Mouse (Mus musculus): ENCODE measurements around the gene Thbs2.

Thbs2 gene

GRCm38 (mm10) chr17:14697096-14697495 is 3.1 kb upstream of the Thbs2 start:
- in situ Hi-C loops (cut with MboI, MseI) = no loop called here

DNA sequence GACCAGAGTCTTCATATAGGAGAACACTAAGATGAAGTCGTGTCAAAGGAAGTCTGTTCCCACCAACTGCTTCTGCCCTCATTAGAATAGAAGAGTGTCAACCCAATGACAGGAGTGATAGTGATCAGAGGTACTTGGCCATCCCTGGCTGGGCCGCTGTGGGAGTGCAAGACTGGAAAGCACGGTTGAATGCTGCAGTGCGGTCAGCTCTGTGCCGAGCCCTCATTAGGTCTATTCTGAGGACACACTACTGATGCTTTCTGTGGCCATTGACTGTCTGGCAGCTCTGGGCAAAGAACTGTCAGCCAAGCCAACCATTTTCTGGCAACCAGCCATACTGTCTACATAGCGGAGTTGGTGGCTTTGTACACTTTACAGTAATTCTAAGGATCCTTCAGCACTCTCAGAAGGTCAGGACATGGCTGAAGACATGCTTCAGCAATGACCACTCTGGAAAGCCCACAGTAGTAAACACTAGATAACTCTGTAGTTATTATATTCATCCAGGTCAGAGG is 2.3 kb upstream of the Thbs2 start:
- in situ Hi-C loops (cut with MboI, MseI) = no loop called here

DNA sequence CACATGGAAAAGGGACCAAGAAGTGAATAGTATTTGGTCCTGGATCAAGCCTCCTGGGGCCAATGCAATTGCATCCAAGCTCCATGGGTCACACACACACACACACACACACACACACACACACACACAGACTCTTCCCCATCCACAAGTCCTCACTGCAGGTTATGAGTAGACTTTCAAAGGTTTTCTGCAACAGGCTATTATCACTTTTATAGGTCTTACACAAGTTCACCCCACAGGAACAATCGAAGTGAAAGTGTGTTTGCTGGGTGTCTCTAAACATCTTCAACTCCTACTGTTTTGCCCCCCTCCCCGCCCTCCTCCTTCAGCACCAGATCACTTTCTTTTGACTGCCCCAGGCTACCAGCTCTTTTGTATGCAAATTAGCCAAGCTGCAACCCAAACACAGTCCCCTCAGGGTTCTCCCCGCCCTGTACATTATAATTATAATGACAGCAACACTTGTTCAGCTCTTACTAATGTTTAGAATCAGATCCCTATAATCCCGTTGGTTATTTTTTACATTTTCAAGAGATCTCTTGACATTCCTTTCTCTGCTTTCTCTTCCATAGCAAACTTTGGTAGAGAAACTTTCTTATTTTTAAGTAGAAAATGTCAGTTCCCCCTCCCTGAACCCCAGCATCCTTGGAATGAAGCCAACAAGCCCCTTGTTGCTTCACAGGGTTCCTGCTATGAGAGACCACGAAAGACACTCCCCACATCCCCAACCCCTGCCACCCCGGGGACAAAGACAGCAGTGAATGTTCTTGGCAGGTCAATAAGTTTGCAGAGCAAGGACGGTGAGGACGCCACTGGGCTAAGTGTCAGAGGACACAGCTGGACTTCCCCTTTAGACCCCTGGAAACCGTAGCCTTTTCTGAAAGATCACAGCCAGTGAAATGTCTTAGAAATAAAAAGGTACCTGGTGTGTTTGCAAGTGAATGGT is 714 bp downstream of the Thbs2 start:
- in situ Hi-C loops (cut with MboI, MseI) = no loop called here

- in situ Hi-C loops (cut with MboI, MseI) = no loop called here
Measured at GRCm38 (mm10) chr17:14691901-14692300, 2.1 kb downstream of the Thbs2 start.

DNA sequence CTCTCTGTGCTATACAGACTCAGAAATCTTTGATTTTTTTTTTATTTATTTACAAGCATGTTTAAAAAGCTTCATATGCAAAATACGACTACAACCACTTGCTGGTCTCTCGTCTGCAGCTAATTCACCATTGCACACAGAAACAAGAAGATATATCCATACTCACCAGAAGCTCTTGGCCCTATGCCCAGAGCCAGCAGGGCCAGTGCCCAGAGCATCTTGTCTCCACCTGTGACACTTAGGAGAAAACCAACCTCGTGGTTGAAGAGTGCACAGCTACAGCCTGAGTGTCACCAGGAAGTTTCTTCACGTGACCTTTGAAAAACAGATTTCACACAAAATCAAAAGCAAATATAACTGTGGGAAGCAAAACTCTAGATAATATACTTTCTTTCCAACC is 2.8 kb downstream of the Thbs2 start:
- in situ Hi-C loops (cut with MboI, MseI) = no loop called here

DNA sequence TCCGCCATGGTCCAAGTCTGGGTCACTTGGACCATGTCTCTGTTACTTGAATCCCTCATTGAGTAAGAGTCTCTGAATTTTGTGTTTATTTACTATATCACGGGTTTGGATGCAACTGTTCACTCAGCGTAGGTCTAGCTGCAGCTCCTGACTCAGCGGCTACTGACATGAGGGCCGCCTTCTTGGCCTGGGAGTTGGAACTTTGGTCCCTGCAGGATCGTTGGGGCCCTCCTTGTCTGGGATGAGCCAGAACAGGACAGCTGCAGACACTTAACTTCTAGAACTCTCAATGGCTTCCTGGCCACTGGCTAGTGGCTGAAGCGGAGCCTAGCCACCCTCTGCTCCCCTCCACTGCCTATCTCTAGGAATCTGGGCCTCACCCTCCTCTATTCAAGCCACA is 11.2 kb downstream of the Thbs2 start:
- in situ Hi-C loops (cut with MboI, MseI) = no loop called here

- in situ Hi-C loops (cut with MboI, MseI) = no loop called here
Measured at GRCm38 (mm10) chr17:14681047-14681446, 13.0 kb downstream of the Thbs2 start.

DNA sequence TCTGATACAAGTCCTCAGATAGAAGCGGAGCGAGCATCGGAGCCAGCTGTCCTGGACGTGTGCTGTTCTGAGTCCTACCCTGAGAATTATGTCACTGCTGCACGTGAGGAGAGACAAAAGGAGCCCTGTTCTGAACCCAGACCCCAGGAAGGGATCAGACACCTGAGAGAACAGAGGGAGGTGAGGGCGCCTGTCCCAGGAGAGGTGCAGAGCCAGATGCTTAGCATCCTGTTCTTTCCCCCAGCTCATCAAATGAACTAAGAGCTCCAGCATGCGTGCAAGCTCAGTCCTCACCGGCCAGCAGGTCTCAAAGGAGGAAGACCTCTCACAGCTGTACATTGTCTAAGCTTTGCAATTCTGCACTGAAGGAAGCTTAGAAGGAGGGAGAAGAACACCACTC is 16.8 kb downstream of the Thbs2 start:
- in situ Hi-C loops (cut with MboI, MseI) = no loop called here

- in situ Hi-C loops (cut with MboI, MseI) = no loop called here
Measured at GRCm38 (mm10) chr17:14675517-14675916, 18.5 kb downstream of the Thbs2 start.

DNA sequence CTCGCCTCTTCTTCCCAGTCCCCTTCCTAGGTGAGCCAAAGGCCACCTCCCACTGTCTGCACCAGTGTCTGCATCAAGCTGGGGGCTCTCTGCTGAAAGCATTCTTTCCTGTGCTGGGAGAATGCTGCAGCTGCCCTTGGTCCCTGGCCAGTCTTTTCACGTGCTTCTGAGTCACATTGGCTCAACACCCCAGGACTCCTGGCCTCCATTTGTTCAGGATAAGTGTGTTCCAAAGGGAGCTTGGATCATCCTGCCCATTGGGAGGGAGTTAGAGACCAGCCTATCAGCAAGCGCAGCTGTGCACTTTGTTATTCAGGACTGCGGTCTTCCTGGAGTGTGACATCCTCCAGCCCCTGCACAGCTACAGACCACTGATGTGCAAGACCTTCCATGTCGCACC is 21.6 kb downstream of the Thbs2 start:
- in situ Hi-C loops (cut with MboI, MseI) = no loop called here

GRCm38 (mm10) chr17:14667225-14667624 is 26.8 kb downstream of the Thbs2 start:
- in situ Hi-C loops (cut with MboI, MseI) = no loop called here

GRCm38 (mm10) chr17:14666451-14666850 is 27.6 kb downstream of the Thbs2 start:
- in situ Hi-C loops (cut with MboI, MseI) = no loop called here

GRCm38 (mm10) chr17:14663366-14663765 is 30.7 kb downstream of the Thbs2 start:
- in situ Hi-C loops (cut with MboI, MseI) = no loop called here

GRCm38 (mm10) chr17:14662409-14662808 is 31.6 kb downstream of the Thbs2 start:
- in situ Hi-C loops (cut with MboI, MseI) = no loop called here

DNA sequence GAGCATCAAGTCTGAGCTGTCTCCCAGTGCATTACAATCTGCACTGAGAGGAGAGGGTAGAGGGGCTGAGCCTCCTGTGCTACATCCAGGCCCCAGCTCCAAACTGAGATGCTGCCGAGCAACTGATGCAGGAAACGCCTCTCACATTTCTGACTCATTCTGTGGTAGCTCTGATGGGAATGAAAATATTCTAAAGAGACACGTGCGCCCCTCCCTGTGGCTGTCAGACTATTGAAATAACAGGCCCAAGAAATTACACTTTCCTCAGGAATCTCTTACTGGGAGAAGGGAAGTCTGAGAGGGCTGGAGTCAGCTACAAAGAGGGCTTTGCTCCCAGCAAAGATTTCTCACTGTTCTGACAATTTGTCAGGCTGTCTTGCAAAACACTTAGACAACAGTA is 34.3 kb downstream of the Thbs2 start:
- in situ Hi-C loops (cut with MboI, MseI) = no loop called here

DNA sequence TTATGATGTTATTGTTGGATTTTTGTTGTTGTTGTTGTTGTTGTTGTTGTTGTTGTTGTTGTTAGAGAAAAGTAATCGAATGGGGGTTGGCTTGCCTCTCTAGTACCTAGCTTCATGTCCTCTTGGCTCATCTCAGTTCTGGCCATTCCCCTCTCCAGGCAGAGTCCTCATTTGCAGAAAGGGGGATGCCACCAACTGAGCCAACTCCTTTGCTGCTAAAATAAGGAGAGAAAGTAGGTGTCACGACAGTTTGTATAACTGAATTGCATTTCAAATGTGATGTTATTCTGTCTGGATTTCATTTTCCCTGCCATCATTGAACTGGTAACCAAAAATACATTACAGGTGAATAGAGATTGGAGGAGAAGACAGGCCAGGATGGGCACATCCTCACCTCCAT is 35.9 kb downstream of the Thbs2 start:
- in situ Hi-C loops (cut with MboI, MseI) = no loop called here

DNA sequence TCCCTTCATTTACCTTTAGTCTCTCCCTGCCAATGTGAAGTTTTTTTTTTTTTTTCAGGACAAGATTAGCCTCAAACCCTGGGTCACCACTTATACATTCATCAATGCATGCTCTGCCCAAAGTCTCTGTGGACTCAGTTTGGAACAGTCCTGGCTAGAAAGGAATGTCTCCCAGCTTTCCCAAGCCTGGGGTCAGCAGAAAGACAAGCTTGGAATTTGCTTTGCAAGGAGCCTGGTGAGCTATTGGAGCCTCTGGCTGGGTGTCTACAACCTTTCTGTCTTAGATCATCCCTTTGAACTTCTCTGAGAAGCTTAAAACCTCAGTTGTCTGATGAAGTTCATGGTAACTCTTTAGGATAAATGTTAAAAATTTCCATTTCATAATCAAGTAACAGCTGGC is 36.9 kb downstream of the Thbs2 start:
- in situ Hi-C loops (cut with MboI, MseI) = no loop called here

GRCm38 (mm10) chr17:14654981-14655380 is 39.1 kb downstream of the Thbs2 start:
- in situ Hi-C loops (cut with MboI, MseI) = no loop called here

DNA sequence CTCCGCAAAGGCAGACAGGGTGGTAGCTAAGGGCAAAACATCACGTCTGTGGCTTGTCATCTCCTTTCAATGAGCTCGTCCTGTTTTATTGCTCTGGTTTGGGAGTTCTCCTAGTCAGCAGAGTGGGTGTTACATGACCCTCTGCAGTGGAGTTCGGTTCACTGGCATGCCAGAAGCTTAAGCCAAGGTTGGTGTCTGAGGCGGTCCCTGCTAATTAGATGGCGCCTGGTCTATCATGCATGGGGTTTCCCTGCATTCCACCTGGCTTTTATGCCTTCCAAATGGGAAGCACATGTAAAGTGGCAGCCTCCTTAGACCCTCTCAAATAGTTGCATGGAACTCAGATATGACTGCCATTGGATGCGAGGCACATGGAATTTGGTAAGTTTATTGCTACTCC is 42.0 kb downstream of the Thbs2 start:
- in situ Hi-C loops (cut with MboI, MseI) = no loop called here

DNA sequence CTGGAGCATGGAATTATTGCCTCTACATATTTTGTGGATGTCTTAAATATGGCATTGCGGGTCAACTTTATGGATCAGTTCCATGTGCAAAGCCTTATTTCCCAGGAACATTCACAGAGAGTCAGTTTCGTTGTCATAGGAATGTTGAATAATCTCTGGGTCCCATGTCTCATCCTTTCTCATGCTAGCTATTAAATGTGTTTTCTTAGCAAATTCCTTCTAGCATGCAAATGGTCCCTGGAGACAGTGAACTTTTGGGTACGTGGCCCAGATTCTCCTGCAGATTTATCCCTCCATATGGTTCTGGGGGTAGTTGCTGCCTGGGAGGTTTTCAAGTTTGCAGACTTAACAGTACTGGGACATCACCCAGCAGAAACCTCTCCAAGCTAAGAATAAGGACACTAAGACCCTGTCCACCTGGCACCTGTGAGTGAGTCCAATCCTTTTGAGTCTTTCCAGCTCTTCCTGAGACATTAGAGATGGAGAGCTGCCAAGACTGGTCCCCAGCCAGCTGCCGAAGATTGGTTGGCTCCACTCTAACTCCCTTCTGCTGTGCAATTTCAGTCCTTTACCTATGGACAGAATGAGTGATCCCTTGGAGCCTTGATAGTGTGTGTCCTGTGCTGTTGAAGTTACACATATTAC is 45.9 kb downstream of the Thbs2 start:
- in situ Hi-C loops (cut with MboI, MseI) = no loop called here

DNA sequence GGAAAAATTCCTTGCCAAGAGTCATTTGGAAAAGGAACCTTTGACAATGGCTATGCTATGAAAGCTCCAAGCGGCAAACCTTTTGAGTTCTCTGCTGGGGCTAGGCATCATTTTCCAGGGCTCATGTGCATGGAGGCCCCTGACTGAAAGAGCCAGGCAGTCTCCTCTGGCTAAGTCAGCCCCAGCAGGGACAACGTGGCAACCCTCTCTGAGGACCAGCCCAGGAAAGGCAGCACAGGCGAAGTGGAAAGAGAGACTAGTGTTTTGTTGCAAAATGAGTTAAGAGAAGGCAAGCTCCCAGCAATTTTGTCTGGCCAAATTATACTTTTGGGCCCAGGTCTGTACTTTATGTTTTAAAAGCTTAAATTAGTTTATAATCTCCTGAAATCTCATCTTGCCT is 50.0 kb downstream of the Thbs2 start:
- in situ Hi-C loops (cut with MboI, MseI) = no loop called here

DNA sequence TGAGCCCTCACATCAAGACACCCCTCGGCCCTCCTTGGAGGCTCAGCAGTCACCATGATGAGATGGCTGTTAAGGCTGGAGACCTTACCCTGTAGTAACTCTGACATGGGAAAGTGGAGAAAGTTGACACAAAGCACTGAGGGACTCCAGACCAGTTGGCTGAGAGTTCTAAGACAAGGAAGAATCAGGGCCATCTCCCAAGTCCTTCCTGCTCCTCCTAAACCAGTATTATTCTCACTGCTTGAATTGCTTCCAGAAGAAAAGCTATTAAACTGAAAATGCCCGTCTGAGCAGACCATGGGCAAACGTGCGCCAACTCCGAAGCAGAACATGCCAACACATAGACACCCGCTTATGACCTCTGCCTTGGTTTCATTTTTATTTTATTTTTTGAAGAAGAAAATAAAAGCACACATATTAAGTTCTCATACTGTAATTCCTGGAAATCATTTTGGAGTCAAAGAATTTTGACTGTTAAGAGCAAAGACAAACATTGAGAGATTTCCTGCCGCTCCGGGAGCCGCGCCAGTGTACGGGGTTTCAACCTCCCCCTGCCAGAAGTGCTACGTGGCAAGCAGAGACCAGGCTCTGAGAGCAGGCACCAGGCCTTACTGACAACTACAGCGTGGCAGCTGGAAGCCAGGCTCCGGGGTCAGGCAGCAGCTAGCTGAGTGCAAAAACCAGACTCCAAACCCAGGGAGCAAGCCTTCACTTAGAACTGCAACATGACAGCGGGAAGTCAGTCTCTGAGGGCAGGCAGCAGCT is 53.5 kb downstream of the Thbs2 start:
- in situ Hi-C loops (cut with MboI, MseI) = no loop called here

Data from T-helper 2 cell (primary cell).